Mouse (Mus musculus) cerebellum, adult 2 months (tissue): Measurements from ENCODE around the gene Acsl6. TPM values are rescaled to one million over a fixed set of nuclear protein-coding genes. Genes with fewer than 3 reads are reported as not detected.

ENCODE experiments used
- DNase-seq, 2 experiments: peaks; one replicate each; pipeline ENCODE4 v3.0.0; 2021
- H3K27ac ChIP-seq: fragments of 200-500 bp; 2 replicates; pipeline ENCODE4 v1.5.1; 2012; ENCODE audit warnings: low read length, control low read depth, inconsistent platforms; ENCODE audit not compliant: insufficient read depth
- H3K27me3 ChIP-seq: fragments of 200-500 bp; 2 replicates; pipeline ENCODE4 v1.6.1; 2012; ENCODE audit warnings: inconsistent platforms, mild to moderate bottlenecking, low read length, moderate library complexity; ENCODE audit not compliant: control insufficient read depth, insufficient read depth
- H3K4me1 ChIP-seq: fragments of 200-500 bp; 2 replicates; pipeline ENCODE4 v1.6.1; 2011; ENCODE audit warnings: low read length; ENCODE audit not compliant: control insufficient read depth, insufficient read depth
- H3K4me3 ChIP-seq: fragments of 200-500 bp; replicated peaks from 2 replicates; pipeline ENCODE3; 2011; ENCODE audit warnings: mild to moderate bottlenecking, low read depth, low read length, control low read depth; ENCODE audit not compliant: insufficient read depth
- CTCF ChIP-seq: fragments of 200-500 bp; IDR thresholded peaks from 2 replicates; pipeline ENCODE4 v1.5.1; 2011; ENCODE audit warnings: low read depth, mild to moderate bottlenecking, control low read depth, low read length, moderate library complexity, borderline replicate concordance; ENCODE audit not compliant: insufficient read depth
- POLR2A ChIP-seq: fragments of 200-500 bp; IDR thresholded peaks from 2 replicates; pipeline ENCODE4 v1.6.1; 2011; ENCODE audit warnings: low read length, control low read depth, borderline replicate concordance; ENCODE audit not compliant: insufficient read depth
- WGBS: fragments of 180-500 bp; shearing (Covaris S2); methylation state at CpG from one replicate; pipeline ENCODE4 v1.1.7; 2018; 5-methylcytosine and 5-hydroxymethylcytosine counted together
- polyA plus RNA-seq: library from polyadenylated mRNA; depleted of rRNA; stranded (reverse); fragments of >200 nt; gene quantifications from 2 replicates; pipeline ENCODE4 v1.2.3, GENCODE M21; 2012

Acsl6 gene
- polyA plus RNA-seq, 1 experiment, result 189 TPM

GRCm38 (mm10) chr11:54312603-54313002 is 9.0 kb downstream of the Acsl6 start:
- Histone ChIP-seq H3K27ac (peak overlapping the region; percentile 20; the same call in 1 of the 2 replicates), H3K4me3 (no peak overlapping the region), H3K4me1 (peaks cover 65% of the 10 kb centered on the region), H3K27me3 (no peaks in the 10 kb centered on the region)
- TF ChIP-seq POLR2A (no peak), CTCF (no peak)
- WGBS, result 19% methylated on average over 1 of the region's 1 CpGs
- peak in 1 of 2 experiments; percentile 15 for DNase-seq

- Histone ChIP-seq H3K27me3 (no peaks in the 10 kb centered on the region), H3K4me1 (peaks cover 61% of the 10 kb centered on the region), H3K4me3 (no peak overlapping the region), H3K27ac (0 out of 2 replicates have a peak overlapping the region, but pooled peaks have one; percentile 20)
- peak in 1 of 2 experiments; percentile 11 for DNase-seq
- TF ChIP-seq POLR2A, result no peak
- no peak for TF ChIP-seq CTCF
- WGBS, result 73% methylated on average over 7 of the region's 7 CpGs
Measured at GRCm38 (mm10) chr11:54313391-54314360, 10.1 kb downstream of the Acsl6 start.

DNA sequence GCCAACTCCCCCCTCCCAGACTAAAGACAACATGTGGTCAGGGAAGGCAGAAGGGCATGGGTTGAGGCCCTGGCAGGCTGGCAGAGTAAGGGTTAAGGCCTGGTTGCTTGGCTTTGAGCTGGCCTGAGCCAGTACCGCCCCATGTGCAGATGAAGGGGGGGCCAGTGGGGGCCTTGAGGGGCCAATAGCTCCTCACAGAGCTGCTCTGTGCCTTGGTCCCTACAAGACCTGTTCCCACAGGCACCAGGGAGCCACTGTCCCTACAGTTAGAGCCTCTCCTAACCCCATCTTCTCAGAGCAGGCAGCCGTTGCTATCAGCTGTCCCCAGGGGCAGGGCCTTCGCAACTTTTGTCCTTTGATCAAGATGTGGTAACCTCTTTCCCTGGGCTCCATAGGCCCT is 11.1 kb downstream of the Acsl6 start:
- Histone ChIP-seq H3K27me3 (no peaks in the 10 kb centered on the region), H3K4me3 (no peak overlapping the region), H3K4me1 (peaks cover 66% of the 10 kb centered on the region), H3K27ac (peak overlapping the region; percentile 24; the same call in 1 of the 2 replicates)
- no peak for TF ChIP-seq POLR2A
- no peak for TF ChIP-seq CTCF
- DNase-seq, result peak; percentile 27 to 41
- 44% methylated on average over 3 of the region's 3 CpGs for WGBS

GRCm38 (mm10) chr11:54315336-54315735 is 11.7 kb downstream of the Acsl6 start:
- no peak for TF ChIP-seq POLR2A
- no peak for TF ChIP-seq CTCF
- H3K27ac ChIP-seq, result no peak overlapping the region
- peaks cover 66% of the 10 kb centered on the region for H3K4me1 ChIP-seq
- DNase-seq, result peak in 1 of 2 experiments; percentile 8
- WGBS, result 82% methylated on average over 5 of the region's 5 CpGs
- H3K4me3 ChIP-seq, result no peak overlapping the region
- H3K27me3 ChIP-seq, result no peaks in the 10 kb centered on the region

- peak in 1 of 2 experiments; percentile 39 for DNase-seq
- Histone ChIP-seq H3K27me3 (no peaks in the 10 kb centered on the region), H3K27ac (no peak overlapping the region), H3K4me1 (peaks cover 54% of the 10 kb centered on the region), H3K4me3 (no peak overlapping the region)
- WGBS, result 14% methylated on average over 8 of the region's 8 CpGs
- TF ChIP-seq CTCF (no peak), POLR2A (no peak)
Measured at GRCm38 (mm10) chr11:54317361-54317760, 13.8 kb downstream of the Acsl6 start.

DNA sequence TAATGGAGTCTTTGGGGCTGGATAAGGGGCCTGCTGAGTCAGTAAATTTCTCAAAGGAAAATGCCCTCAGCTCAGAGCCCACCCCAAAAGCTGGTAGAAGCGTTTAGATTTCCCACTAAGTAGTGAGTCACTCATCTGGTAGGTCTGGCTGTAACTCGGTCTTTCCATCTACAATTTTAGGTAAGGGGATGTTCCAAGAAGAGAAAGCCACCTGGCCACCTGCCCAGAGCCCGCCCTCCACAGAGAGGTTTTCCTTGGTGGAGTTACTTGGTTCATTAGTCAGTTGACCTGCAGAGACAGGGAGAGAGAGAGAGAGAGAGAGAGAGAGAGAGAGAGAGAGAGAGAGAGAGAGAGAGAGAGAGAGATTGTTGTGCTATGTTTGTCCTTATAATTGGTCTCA is 14.2 kb downstream of the Acsl6 start:
- H3K27ac ChIP-seq, result no peak overlapping the region

DNA sequence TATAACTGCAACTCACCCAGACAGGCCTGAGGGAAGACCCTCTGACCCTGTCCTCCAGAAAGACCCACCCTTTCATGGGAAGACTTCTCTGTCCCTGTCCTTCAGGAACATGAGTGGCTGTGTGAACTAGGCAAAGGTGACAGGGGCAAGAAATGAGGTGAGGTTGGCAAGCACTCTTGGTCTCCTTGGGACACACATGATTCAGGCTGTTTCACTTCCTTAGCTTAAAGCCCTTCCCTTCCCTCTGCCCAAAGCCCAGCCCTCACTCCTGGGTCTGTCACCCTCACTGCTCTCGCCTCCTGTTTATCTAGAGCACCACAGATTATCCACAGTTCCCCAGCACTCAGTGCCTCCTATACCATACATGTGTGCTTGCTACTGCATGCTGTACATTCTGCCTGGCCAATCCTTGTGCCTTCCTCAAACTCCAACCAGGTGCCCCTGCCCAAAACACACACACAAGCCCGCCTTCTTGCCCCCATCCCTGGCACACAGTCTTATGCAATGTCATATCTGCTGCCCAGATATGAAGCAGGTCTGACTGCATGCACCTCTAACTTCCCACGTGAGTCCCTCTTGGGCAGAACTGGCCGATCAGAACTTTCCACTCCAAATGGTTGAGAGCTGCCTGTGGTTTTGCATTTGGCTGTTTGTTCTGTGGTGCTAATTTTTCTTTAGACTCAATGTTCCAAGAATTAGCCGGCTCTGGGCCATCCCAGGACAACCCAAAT is 18.4 kb downstream of the Acsl6 start:
- no peaks in the 10 kb centered on the region for H3K27me3 ChIP-seq
- no peak overlapping the region for H3K4me3 ChIP-seq
- WGBS, result 82% methylated on average over 5 of the region's 5 CpGs
- TF ChIP-seq CTCF (no peak), POLR2A (no peak)
- no peak for DNase-seq
- no peak overlapping the region for H3K27ac ChIP-seq
- H3K4me1 ChIP-seq, result peaks cover 23% of the 10 kb centered on the region

More for the DNA sequence above, 14.2 kb downstream of the Acsl6 start:
- H3K4me1 ChIP-seq, result peaks cover 51% of the 10 kb centered on the region
- DNase-seq, result peak in 1 of 2 experiments; percentile 28
- TF ChIP-seq CTCF, result no peak
- no peak for TF ChIP-seq POLR2A
- 35% methylated on average over 3 of the region's 3 CpGs for WGBS
- no peaks in the 10 kb centered on the region for H3K27me3 ChIP-seq
- no peak overlapping the region for H3K4me3 ChIP-seq
